Mouse (Mus musculus): ENCODE data around the gene Tnik. TPM values are rescaled to one million over a fixed set of nuclear protein-coding genes. Genes with fewer than 3 reads are reported as not detected.

Gene Tnik
- 74.3 and 88.8 TPM in 2 replicates for polyA plus RNA-seq (2015; fragmentation: Nextera tagmentation; extraction: Ambion mirVana)

DNA sequence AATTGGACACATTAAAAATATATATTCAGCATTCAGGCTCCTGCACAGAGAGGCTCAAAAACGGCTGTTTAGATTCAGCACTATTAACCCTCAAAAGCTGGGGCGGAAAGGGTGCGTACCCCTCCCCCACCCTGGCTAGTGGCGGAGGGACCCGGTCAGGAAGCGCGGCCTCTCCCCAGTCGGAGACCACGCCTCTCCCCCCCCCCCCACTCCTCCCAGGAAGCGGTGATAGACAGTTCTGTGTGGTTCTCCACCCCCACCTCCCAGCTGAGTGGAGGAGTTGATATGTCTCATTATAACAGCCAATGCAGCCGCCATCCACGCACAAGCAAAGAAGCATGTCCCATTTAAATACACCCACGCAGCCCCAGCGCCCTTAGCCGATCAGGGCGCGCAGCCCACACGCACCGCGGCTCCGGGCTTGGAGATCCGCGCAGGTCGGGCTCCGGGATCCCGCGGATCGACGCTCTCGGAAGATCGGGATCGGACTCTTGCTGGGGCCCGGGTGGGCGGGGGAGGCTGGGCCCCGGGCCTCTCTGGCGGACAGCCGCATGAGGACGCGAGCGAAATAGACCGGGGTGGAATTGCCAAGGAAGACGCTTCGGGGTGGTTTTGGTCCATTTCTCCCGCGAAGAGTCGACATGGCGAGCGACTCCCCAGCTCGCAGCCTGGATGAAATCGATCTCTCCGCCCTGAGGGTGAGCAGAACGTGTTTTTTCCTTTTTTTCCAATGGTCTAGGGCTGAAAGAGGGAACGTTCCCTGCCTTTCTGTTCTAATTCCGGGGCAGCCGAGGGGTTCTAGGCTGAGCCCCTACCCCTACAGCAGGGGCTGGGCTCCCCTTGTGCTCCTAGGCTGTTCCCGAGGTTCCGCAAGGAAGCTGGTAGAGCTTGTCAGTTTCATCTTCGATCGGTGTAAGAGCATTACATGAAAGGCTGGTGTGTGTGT, at the start of gene Tnik:
TSS of gene Tnik (plus strand) at position 213 of the 946 bp plus-strand sequence.
- Histone ChIP-seq H3K4me1 (peaks cover 33% of the 10 kb centered on the region), H3K36me3 (replicated peaks) (no peaks in the 10 kb centered on the region), H3K4me3 (peak within 1 kb of the TSS; percentile 74), H3K27me3 (replicated peaks) (no peaks in the 10 kb centered on the region), H3K27ac (peak within 1 kb of the TSS; percentile 96), H3K9me3 (no peaks in the 10 kb centered on the region), H3K9ac (peak within 1 kb of the TSS; percentile 97), H3K4me2 (peak within 1 kb of the TSS; percentile 81)
- under 1% methylated on average over 58 of the region's 59 CpGs for WGBS
- peak; percentile 94 for ATAC-seq (replicated peaks)

- H3K4me3 ChIP-seq: no peak overlapping the region
- H3K4me2 ChIP-seq: no peak overlapping the region
- ATAC-seq (replicated peaks): no peak
- H3K27me3 ChIP-seq (replicated peaks): no peaks in the 10 kb centered on the region
- no peaks in the 10 kb centered on the region for H3K4me1 ChIP-seq
- H3K36me3 ChIP-seq (replicated peaks): no peaks in the 10 kb centered on the region
- H3K27ac ChIP-seq: no peak overlapping the region
- 84% methylated on average over 7 of the region's 7 CpGs for WGBS
- no peaks in the 10 kb centered on the region for H3K9me3 ChIP-seq
- H3K9ac ChIP-seq: no peak overlapping the region
Measured at GRCm38 (mm10) chr3:28214886-28215311, 48.1 kb upstream of the Tnik start.

- no peak overlapping the region for H3K9ac ChIP-seq
- no peaks in the 10 kb centered on the region for H3K4me1 ChIP-seq
- no peaks in the 10 kb centered on the region for H3K36me3 ChIP-seq (replicated peaks)
- H3K4me3 ChIP-seq: no peak overlapping the region
- no peak for ATAC-seq (replicated peaks)
- whole genome bisulfite sequencing: 11% methylated on average over 5 of the region's 5 CpGs
- no peak overlapping the region for H3K4me2 ChIP-seq
- H3K27ac ChIP-seq: no peak overlapping the region
- no peaks in the 10 kb centered on the region for H3K9me3 ChIP-seq
- H3K27me3 ChIP-seq (replicated peaks): no peaks in the 10 kb centered on the region
Measured at GRCm38 (mm10) chr3:28217001-28217400, 46.0 kb upstream of the Tnik start.

DNA sequence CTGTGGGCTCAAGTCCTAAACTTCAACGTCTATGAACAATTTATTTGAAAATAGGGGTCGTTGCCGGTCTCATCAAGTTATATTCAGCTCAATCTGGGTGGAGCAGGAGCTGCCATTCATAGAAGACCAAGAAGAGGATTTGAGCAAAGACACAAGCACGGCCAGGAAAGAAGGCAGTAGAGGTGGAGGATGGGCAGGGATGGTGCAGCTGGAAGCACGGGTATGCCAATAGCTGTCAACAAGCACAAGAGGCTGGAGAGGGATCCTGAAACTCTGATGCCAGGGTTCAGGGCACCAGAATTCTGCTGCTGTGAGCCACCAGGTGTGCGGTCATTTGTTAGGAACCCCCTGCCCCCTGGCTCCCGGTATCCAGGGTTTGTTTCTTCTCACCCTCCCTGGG, 43.5 kb upstream of the Tnik start:
- 87% methylated on average over 7 of the region's 7 CpGs for WGBS
- no peaks in the 10 kb centered on the region for H3K27me3 ChIP-seq (replicated peaks)
- no peak for ATAC-seq (replicated peaks)
- H3K4me3 ChIP-seq: no peak overlapping the region
- H3K9me3 ChIP-seq: no peaks in the 10 kb centered on the region
- no peak overlapping the region for H3K9ac ChIP-seq
- no peaks in the 10 kb centered on the region for H3K36me3 ChIP-seq (replicated peaks)
- no peak overlapping the region for H3K4me2 ChIP-seq
- H3K27ac ChIP-seq: no peak overlapping the region
- peaks cover 3% of the 10 kb centered on the region for H3K4me1 ChIP-seq

- no peaks in the 10 kb centered on the region for H3K9me3 ChIP-seq
- H3K36me3 ChIP-seq (replicated peaks): no peaks in the 10 kb centered on the region
- H3K27me3 ChIP-seq (replicated peaks): no peaks in the 10 kb centered on the region
- peaks cover 4% of the 10 kb centered on the region for H3K4me1 ChIP-seq
- no peak overlapping the region for H3K4me3 ChIP-seq
- no peak overlapping the region for H3K27ac ChIP-seq
- 88% methylated on average over 3 of the region's 3 CpGs for WGBS
- H3K9ac ChIP-seq: no peak overlapping the region
- ATAC-seq (replicated peaks): no peak
- H3K4me2 ChIP-seq: no peak overlapping the region
Measured at GRCm38 (mm10) chr3:28219964-28220363, 43.0 kb upstream of the Tnik start.

GRCm38 (mm10) chr3:28224437-28225356, 38.3 kb upstream of the Tnik start:
- H3K9ac ChIP-seq: no peak overlapping the region
- no peaks in the 10 kb centered on the region for H3K9me3 ChIP-seq
- no peaks in the 10 kb centered on the region for H3K36me3 ChIP-seq (replicated peaks)
- peak overlapping the region; percentile 34 for H3K27ac ChIP-seq
- 33% methylated on average over 15 of the region's 15 CpGs for WGBS
- H3K4me1 ChIP-seq: peaks cover 4% of the 10 kb centered on the region
- H3K4me3 ChIP-seq: no peak overlapping the region
- no peak overlapping the region for H3K4me2 ChIP-seq
- no peaks in the 10 kb centered on the region for H3K27me3 ChIP-seq (replicated peaks)
- ATAC-seq (replicated peaks): peak; percentile 66

DNA sequence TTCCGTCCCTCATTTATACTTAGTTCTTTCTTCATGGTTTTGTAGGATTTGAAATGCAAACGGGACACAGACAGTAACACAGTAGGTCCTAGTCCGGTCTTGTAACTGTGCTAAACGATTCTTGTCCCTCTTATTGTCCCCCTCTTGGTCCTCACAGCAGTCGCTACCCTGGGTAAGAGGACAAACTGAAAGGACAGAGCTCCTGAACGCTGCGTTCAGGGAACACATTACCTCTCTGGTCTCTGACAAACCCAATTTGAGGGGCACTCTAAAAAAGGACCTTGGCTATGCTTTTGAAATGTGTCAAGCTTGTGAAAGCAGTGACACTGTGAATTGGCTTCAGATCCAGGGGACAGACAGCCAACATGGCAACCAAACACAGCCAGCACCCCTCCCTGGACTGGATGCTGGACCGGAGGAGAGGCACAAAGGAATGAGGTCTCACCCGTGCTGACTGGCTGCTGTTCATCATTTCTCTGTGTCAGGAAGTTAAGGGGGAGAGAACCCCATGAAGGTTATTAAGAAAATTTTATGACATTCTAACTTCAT, 37.6 kb upstream of the Tnik start:
- WGBS: 66% methylated on average over 9 of the region's 9 CpGs
- H3K9ac ChIP-seq: no peak overlapping the region
- H3K4me3 ChIP-seq: no peak overlapping the region
- H3K27ac ChIP-seq: peak overlapping the region; percentile 34
- H3K4me1 ChIP-seq: peaks cover 4% of the 10 kb centered on the region
- no peaks in the 10 kb centered on the region for H3K27me3 ChIP-seq (replicated peaks)
- H3K36me3 ChIP-seq (replicated peaks): no peaks in the 10 kb centered on the region
- no peak for ATAC-seq (replicated peaks)
- no peak overlapping the region for H3K4me2 ChIP-seq
- no peaks in the 10 kb centered on the region for H3K9me3 ChIP-seq

GRCm38 (mm10) chr3:28226181-28226580, 36.8 kb upstream of the Tnik start:
- Histone ChIP-seq H3K27me3 (replicated peaks) (no peaks in the 10 kb centered on the region), H3K9me3 (no peaks in the 10 kb centered on the region), H3K36me3 (replicated peaks) (no peaks in the 10 kb centered on the region), H3K27ac (no peak overlapping the region), H3K4me3 (no peak overlapping the region), H3K4me1 (peaks cover 4% of the 10 kb centered on the region), H3K4me2 (no peak overlapping the region), H3K9ac (no peak overlapping the region)
- WGBS: 87% methylated on average over 19 of the region's 19 CpGs
- ATAC-seq (replicated peaks): no peak

DNA sequence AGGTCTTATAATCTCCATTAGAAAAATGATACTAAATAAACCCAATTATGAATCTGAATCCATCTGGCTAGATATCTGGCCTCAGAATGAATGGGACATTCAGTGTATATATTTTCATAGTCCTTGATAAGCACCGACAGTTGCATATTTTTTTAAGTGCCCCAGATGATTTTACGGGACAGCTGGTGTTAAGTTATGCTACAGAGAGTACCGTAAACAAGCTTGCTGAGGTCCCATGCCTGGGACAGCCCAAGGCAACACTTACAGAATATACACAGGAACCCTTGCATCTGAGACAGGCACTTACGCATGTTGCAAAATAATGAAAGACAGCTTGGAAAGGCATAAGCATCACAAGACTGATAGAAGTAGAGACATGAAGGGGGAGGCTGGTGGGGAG, 34.1 kb upstream of the Tnik start:
- H3K9me3 ChIP-seq: no peaks in the 10 kb centered on the region
- peaks cover 4% of the 10 kb centered on the region for H3K4me1 ChIP-seq
- H3K9ac ChIP-seq: no peak overlapping the region
- H3K36me3 ChIP-seq (replicated peaks): no peaks in the 10 kb centered on the region
- 74% methylated on average over 4 of the region's 4 CpGs for WGBS
- H3K4me2 ChIP-seq: no peak overlapping the region
- H3K27ac ChIP-seq: no peak overlapping the region
- no peaks in the 10 kb centered on the region for H3K27me3 ChIP-seq (replicated peaks)
- no peak overlapping the region for H3K4me3 ChIP-seq
- ATAC-seq (replicated peaks): no peak

DNA sequence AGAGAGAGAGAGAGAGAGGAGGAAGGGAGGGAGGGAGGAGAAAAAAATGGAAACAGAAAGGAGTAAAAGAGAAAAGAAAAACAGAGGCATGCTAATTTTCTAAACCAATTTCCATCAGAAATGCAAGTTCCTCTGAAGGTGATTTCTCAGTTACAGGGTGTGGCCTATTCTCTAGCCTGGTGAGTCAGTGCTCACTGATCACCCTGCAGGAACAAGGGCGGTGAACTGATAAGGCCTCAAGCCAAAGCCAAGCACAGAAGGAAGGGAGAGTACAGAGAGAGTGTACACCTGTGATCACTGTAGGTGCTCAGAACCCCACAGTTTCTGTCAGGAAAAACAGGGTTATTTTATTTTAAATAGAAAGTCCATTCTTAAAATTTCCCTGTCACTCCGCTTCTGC, 33.5 kb upstream of the Tnik start:
- no peak overlapping the region for H3K4me2 ChIP-seq
- H3K27me3 ChIP-seq (replicated peaks): no peaks in the 10 kb centered on the region
- no peak overlapping the region for H3K27ac ChIP-seq
- H3K9ac ChIP-seq: no peak overlapping the region
- no peaks in the 10 kb centered on the region for H3K9me3 ChIP-seq
- H3K4me1 ChIP-seq: peaks cover 1% of the 10 kb centered on the region
- H3K36me3 ChIP-seq (replicated peaks): no peaks in the 10 kb centered on the region
- 87% methylated on average over 2 of the region's 2 CpGs for WGBS
- no peak overlapping the region for H3K4me3 ChIP-seq
- ATAC-seq (replicated peaks): no peak

GRCm38 (mm10) chr3:28232885-28233284, 30.1 kb upstream of the Tnik start:
- H3K27ac ChIP-seq: no peak overlapping the region
- no peaks in the 10 kb centered on the region for H3K4me1 ChIP-seq
- no peak overlapping the region for H3K4me2 ChIP-seq
- 92% methylated on average over 4 of the region's 4 CpGs for WGBS
- no peak overlapping the region for H3K9ac ChIP-seq
- no peak overlapping the region for H3K4me3 ChIP-seq
- no peaks in the 10 kb centered on the region for H3K27me3 ChIP-seq (replicated peaks)
- ATAC-seq (replicated peaks): no peak
- no peaks in the 10 kb centered on the region for H3K9me3 ChIP-seq
- no peaks in the 10 kb centered on the region for H3K36me3 ChIP-seq (replicated peaks)

DNA sequence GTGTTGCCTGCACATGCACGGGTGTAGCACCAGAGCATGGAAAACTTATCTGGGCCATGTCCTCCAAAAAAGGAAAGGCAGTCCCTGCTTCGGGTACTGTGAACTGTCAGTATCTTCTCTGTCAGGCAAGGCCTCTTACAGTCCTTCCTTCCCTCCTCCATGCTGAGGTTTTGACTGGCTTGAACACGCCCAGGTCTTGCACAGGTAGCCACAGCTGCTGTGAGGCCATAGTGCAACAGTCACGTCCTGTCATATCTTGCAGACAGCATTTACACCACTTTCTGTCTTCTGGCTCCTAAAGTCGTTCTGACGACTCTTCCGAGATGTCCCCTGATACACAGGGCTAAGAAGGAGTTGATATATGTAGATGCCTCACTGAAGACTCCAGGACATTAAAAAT, 28.8 kb upstream of the Tnik start:
- 92% methylated on average over 7 of the region's 7 CpGs for WGBS
- H3K9ac ChIP-seq: no peak overlapping the region
- H3K4me1 ChIP-seq: no peaks in the 10 kb centered on the region
- H3K9me3 ChIP-seq: no peaks in the 10 kb centered on the region
- H3K27ac ChIP-seq: no peak overlapping the region
- H3K27me3 ChIP-seq (replicated peaks): no peaks in the 10 kb centered on the region
- no peak overlapping the region for H3K4me2 ChIP-seq
- H3K4me3 ChIP-seq: no peak overlapping the region
- ATAC-seq (replicated peaks): no peak
- H3K36me3 ChIP-seq (replicated peaks): no peaks in the 10 kb centered on the region

Data from midbrain, embryonic 15.5 days (tissue).